Comparison of ENCODE assay signal across 16 mouse cellular contexts in genomic region chr9:30668095-30668494, GRCm38 (mm10).
"Had no signal": no experiment of that assay in that cellular context is flagged by ENCODE, and none has a peak within 500 bp of the region (broad histone marks: within the 10 kb centered on the region; RNA-seq: fewer than 3 reads in every experiment).

No protein-coding gene starts in this region.

- DNase-seq: heart, postnatal 10 days; heart, postnatal 14 days; heart, postnatal 36 days; heart, postnatal 4 days; kidney, adult 11 months; kidney, adult 18-20 months; kidney, adult 2 months; kidney, adult 8-10 months; kidney, adult 9 months; kidney, postnatal 10 days; kidney, postnatal 14 days; kidney, postnatal 25 days; kidney, postnatal 36 days; kidney, postnatal 4 days; layer of hippocampus, adult 9-11 months; layer of hippocampus, postnatal 36 days had no signal
